Mouse (Mus musculus) liver, adult 2 months (tissue): Measurements from ENCODE around the gene Yeats4.
A peak's percentile ranks its signal among the peaks of the same experiment; 100 is the strongest.

Source experiments
- CTCF ChIP-seq: fragments of 200-500 bp; IDR thresholded peaks from 2 replicates; pipeline ENCODE4 v1.5.1; 2011; ENCODE audit warnings: low read depth, low read length, control low read depth
- POLR2A ChIP-seq: fragments of 200-500 bp; IDR thresholded peaks from 2 replicates; pipeline ENCODE4 v1.6.1; 2011; ENCODE audit warnings: low read length, control low read depth; ENCODE audit not compliant: insufficient read depth; ENCODE audit errors: extremely low read depth

DNA sequence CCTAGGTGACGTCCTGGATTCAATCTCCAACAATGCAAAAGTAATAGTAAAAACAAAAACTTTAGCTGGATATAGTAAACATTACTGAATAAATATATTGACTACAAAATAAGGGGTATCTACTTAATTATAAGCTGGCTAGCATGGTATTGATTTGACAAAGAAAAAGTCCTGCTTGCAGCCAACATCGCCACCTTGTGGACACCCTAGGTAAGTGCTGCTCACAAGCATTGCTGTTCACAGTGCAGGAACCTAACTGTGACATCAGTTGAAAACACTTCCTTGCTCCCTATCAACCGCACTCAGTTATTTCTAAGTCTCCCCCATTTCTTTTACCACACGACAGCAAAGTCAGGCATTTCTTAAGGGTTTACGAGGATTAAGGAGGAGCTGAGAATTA, 7.5 kb downstream of the Yeats4 start:
- TF ChIP-seq CTCF (peak; percentile 71; the same call in 1 of the 2 replicates), POLR2A (no peak)
